7 mouse cellular contexts compared by ENCODE assay signal in genomic region chr7:141167901-141168517, GRCm38 (mm10). TPM values are rescaled to one million over a fixed set of nuclear protein-coding genes. Genes with fewer than 3 reads are reported as not detected.
DNase-seq lines count a peak whose midpoint lies in the region; ATAC-seq and TF ChIP-seq lines count a peak whose summit lies in the region.

No protein-coding gene starts in this region.

- no peaks in the 10 kb centered on the region for H3K36me3 ChIP-seq in forebrain, embryonic 11.5 days (ENCODE audit: control insufficient read depth, insufficient read depth, low read length)
- H3K36me3 ChIP-seq in hindbrain, embryonic 14.5 days (replicated peaks; ENCODE audit: control insufficient read depth, insufficient read depth), result peaks cover 12% of the 10 kb centered on the region; the same call in 1 of the 2 replicates
- peaks cover 8% of the 10 kb centered on the region for H3K36me3 ChIP-seq in liver, embryonic 14.5 days (replicated peaks; ENCODE audit: control insufficient read depth, insufficient read depth, low read depth)
- H3K36me3 ChIP-seq in neural tube, embryonic 11.5 days (ENCODE audit: control insufficient read depth, insufficient read depth, low read length), result no peaks in the 10 kb centered on the region; the same call in 1 of the 2 replicates

- peak; percentile 53 for DNase-seq in ES-CJ7 (ENCODE audit: low read depth, low spot score)
- DNase-seq in adrenal gland, adult (ENCODE audit: inconsistent age in 2 of 2, low spot score in 1 of 2), result peak; percentile 86 to 93
- no peak for DNase-seq in forebrain, embryonic 11.5 days (ENCODE audit: low spot score)
- no peak for DNase-seq in hindbrain, embryonic 14.5 days (ENCODE audit: low spot score)
- peak in 2 of 3 experiments; percentile 41 to 54 for DNase-seq in liver, embryonic 14.5 days (ENCODE audit: low read depth in 3 of 3, low spot score in 3 of 3)
- DNase-seq in neural tube, embryonic 11.5 days (ENCODE audit: low spot score), result no peak
- DNase-seq in layer of hippocampus, adult 11-12 months (ENCODE audit: low spot score), result no peak

- peak overlapping the region; percentile 69 for H3K9ac ChIP-seq in forebrain, embryonic 11.5 days (ENCODE audit: low read length)
- H3K9ac ChIP-seq in hindbrain, embryonic 14.5 days, result peak overlapping the region; percentile 41
- peak overlapping the region; percentile 69 for H3K9ac ChIP-seq in liver, embryonic 14.5 days (replicated peaks)
- H3K9ac ChIP-seq in neural tube, embryonic 11.5 days (ENCODE audit: low read length), result peak overlapping the region; percentile 59

- no peaks in the 10 kb centered on the region for H3K9me3 ChIP-seq in forebrain, embryonic 11.5 days (ENCODE audit: control insufficient read depth, low read length)
- H3K9me3 ChIP-seq in hindbrain, embryonic 14.5 days (ENCODE audit: control insufficient read depth, low read length), result no peaks in the 10 kb centered on the region
- no peaks in the 10 kb centered on the region for H3K9me3 ChIP-seq in liver, embryonic 14.5 days (ENCODE audit: control insufficient read depth, low read length)
- H3K9me3 ChIP-seq in neural tube, embryonic 11.5 days (ENCODE audit: control insufficient read depth, low read length), result no peaks in the 10 kb centered on the region

- peak overlapping the region; percentile 63 for H3K4me2 ChIP-seq in forebrain, embryonic 11.5 days (ENCODE audit: low read depth, low read length, severe bottlenecking)
- peak overlapping the region; percentile 42 for H3K4me2 ChIP-seq in hindbrain, embryonic 14.5 days (replicated peaks)
- H3K4me2 ChIP-seq in liver, embryonic 14.5 days (ENCODE audit: low read depth), result peak overlapping the region; percentile 82
- H3K4me2 ChIP-seq in neural tube, embryonic 11.5 days (ENCODE audit: low read depth), result peak overlapping the region; percentile 47

- ATAC-seq in forebrain, embryonic 11.5 days (replicated peaks; ENCODE audit: low FRiP score), result no peak
- ATAC-seq in hindbrain, embryonic 14.5 days (ENCODE audit: low FRiP score), result no peak
- ATAC-seq in liver, embryonic 14.5 days (ENCODE audit: insufficient read depth), result peak; percentile 14; the same call in 1 of the 2 replicates
- ATAC-seq in neural tube, embryonic 11.5 days (ENCODE audit: insufficient read depth, low FRiP score, low TSS enrichment), result no peak

- no peaks in the 10 kb centered on the region for H3K27me3 ChIP-seq in forebrain, embryonic 11.5 days (ENCODE audit: control insufficient read depth, insufficient read depth, low read length)
- H3K27me3 ChIP-seq in hindbrain, embryonic 14.5 days (ENCODE audit: control insufficient read depth, insufficient read depth, low read length), result no peaks in the 10 kb centered on the region
- H3K27me3 ChIP-seq in liver, embryonic 14.5 days (ENCODE audit: control insufficient read depth, insufficient read depth, low read length), result no peaks in the 10 kb centered on the region
- no peaks in the 10 kb centered on the region for H3K27me3 ChIP-seq in neural tube, embryonic 11.5 days (ENCODE audit: control insufficient read depth, insufficient read depth, low read length)

- H3K4me3 ChIP-seq in forebrain, embryonic 11.5 days (ENCODE audit: low read depth, low read length), result peak overlapping the region; percentile 33
- peak overlapping the region; percentile 19 for H3K4me3 ChIP-seq in hindbrain, embryonic 14.5 days (replicated peaks; ENCODE audit: low read length)
- peak overlapping the region; percentile 67 to 73 for H3K4me3 ChIP-seq in liver, embryonic 14.5 days (ENCODE audit: insufficient read depth in 1 of 2, low read depth in 2 of 2, low read length in 2 of 2)
- H3K4me3 ChIP-seq in neural tube, embryonic 11.5 days (ENCODE audit: low read depth, low read length), result peak overlapping the region; percentile 26

- peaks cover 16% of the 10 kb centered on the region; the same call in 1 of the 2 replicates for H3K4me1 ChIP-seq in forebrain, embryonic 11.5 days (replicated peaks; ENCODE audit: control insufficient read depth, insufficient read depth, low read length)
- H3K4me1 ChIP-seq in hindbrain, embryonic 14.5 days (replicated peaks; ENCODE audit: control insufficient read depth, insufficient read depth, low read length), result peaks cover 9% of the 10 kb centered on the region
- H3K4me1 ChIP-seq in liver, embryonic 14.5 days (replicated peaks; ENCODE audit: control insufficient read depth in 2 of 2, insufficient read depth in 2 of 2, low read length in 1 of 2), result peaks cover 37 to 42% of the 10 kb centered on the region in 2 experiments
- peaks cover 14% of the 10 kb centered on the region for H3K4me1 ChIP-seq in neural tube, embryonic 11.5 days (ENCODE audit: control insufficient read depth, insufficient read depth, low read length)

- no peak for TF ChIP-seq CTCF in liver, embryonic 14.5 days (IDR thresholded peaks at IDR 0.05; ENCODE audit: low read depth)

- no peak overlapping the region for H3K27ac ChIP-seq in forebrain, embryonic 11.5 days (ENCODE audit: low read depth, low read length)
- no peak overlapping the region for H3K27ac ChIP-seq in hindbrain, embryonic 14.5 days
- H3K27ac ChIP-seq in liver, embryonic 14.5 days, result peak overlapping the region; percentile 70
- no peak overlapping the region for H3K27ac ChIP-seq in neural tube, embryonic 11.5 days (ENCODE audit: low read depth, low read length)

- no peak for TF ChIP-seq EP300 in liver, embryonic 14.5 days (IDR thresholded peaks at IDR 0.05; ENCODE audit: low read depth)

- WGBS in forebrain, embryonic 11.5 days, result 24% methylated on average over 7 of the region's 7 CpGs
- WGBS in hindbrain, embryonic 14.5 days, result 28% methylated on average over 7 of the region's 7 CpGs
- 9% methylated on average over 7 of the region's 7 CpGs for WGBS in liver, embryonic 14.5 days (ENCODE audit: insufficient replicate concordance)
- WGBS in neural tube, embryonic 11.5 days, result 23% methylated on average over 7 of the region's 7 CpGs

RNA-seq across cellular contexts. Expression of gene Rnh1, which starts 4.6 kb away (rescaled TPM):
- 56.7 and 65.2 TPM in 2 replicates for polyA plus RNA-seq in forebrain, embryonic 11.5 days (2014; fragmentation: Nextera tagmentation; extraction: Ambion mirVana)
- 53.5 and 56.1 TPM in 2 replicates for polyA plus RNA-seq in hindbrain, embryonic 14.5 days (2014; fragmentation: Nextera tagmentation; extraction: Ambion mirVana)
- 26.5 and 29.1 TPM in 2 replicates for polyA plus RNA-seq in liver, embryonic 14.5 days (2012; rRNA removed)
- polyA plus RNA-seq in liver, embryonic 14.5 days (2014; fragmentation: Nextera tagmentation; extraction: Ambion mirVana), result 54.6 and 59.7 TPM in 2 replicates
- polyA plus RNA-seq in neural tube, embryonic 11.5 days (2014; fragmentation: Nextera tagmentation; extraction: Ambion mirVana), result 69.5 and 69.7 TPM in 2 replicates

RNA-seq across cellular contexts. Expression of gene Hras, which starts 25.8 kb away (rescaled TPM):
- polyA plus RNA-seq in forebrain, embryonic 11.5 days (2014; fragmentation: Nextera tagmentation; extraction: Ambion mirVana), result 87.5 and 116 TPM in 2 replicates
- polyA plus RNA-seq in hindbrain, embryonic 14.5 days (2014; fragmentation: Nextera tagmentation; extraction: Ambion mirVana), result 168 and 187 TPM in 2 replicates
- 50.8 and 66.8 TPM in 2 replicates for polyA plus RNA-seq in liver, embryonic 14.5 days (2012; rRNA removed)
- 84.4 and 102 TPM in 2 replicates for polyA plus RNA-seq in liver, embryonic 14.5 days (2014; fragmentation: Nextera tagmentation; extraction: Ambion mirVana)
- polyA plus RNA-seq in neural tube, embryonic 11.5 days (2014; fragmentation: Nextera tagmentation; extraction: Ambion mirVana), result 111 and 122 TPM in 2 replicates

RNA-seq across cellular contexts. Expression of gene Lrrc56, which starts 25.9 kb away (rescaled TPM):
- polyA plus RNA-seq in forebrain, embryonic 11.5 days (2014; fragmentation: Nextera tagmentation; extraction: Ambion mirVana), result 14.0 and 16.1 TPM in 2 replicates
- 6.6 and 7.6 TPM in 2 replicates for polyA plus RNA-seq in hindbrain, embryonic 14.5 days (2014; fragmentation: Nextera tagmentation; extraction: Ambion mirVana)
- polyA plus RNA-seq in liver, embryonic 14.5 days (2012; rRNA removed), result 15.3 and 20.3 TPM in 2 replicates
- polyA plus RNA-seq in liver, embryonic 14.5 days (2014; fragmentation: Nextera tagmentation; extraction: Ambion mirVana), result 10.4 and 10.9 TPM in 2 replicates
- polyA plus RNA-seq in neural tube, embryonic 11.5 days (2014; fragmentation: Nextera tagmentation; extraction: Ambion mirVana), result 9.1 and 9.5 TPM in 2 replicates

RNA-seq across cellular contexts. Expression of gene Ptdss2, which starts 45.8 kb away (rescaled TPM):
- polyA plus RNA-seq in forebrain, embryonic 11.5 days (2014; fragmentation: Nextera tagmentation; extraction: Ambion mirVana), result 70.9 and 75.3 TPM in 2 replicates
- 86.1 and 92.0 TPM in 2 replicates for polyA plus RNA-seq in hindbrain, embryonic 14.5 days (2014; fragmentation: Nextera tagmentation; extraction: Ambion mirVana)
- 72.2 and 72.8 TPM in 2 replicates for polyA plus RNA-seq in liver, embryonic 14.5 days (2012; rRNA removed)
- 111 and 130 TPM in 2 replicates for polyA plus RNA-seq in liver, embryonic 14.5 days (2014; fragmentation: Nextera tagmentation; extraction: Ambion mirVana)
- 69.0 and 69.5 TPM in 2 replicates for polyA plus RNA-seq in neural tube, embryonic 11.5 days (2014; fragmentation: Nextera tagmentation; extraction: Ambion mirVana)

RNA-seq across cellular contexts. Expression of gene Lmntd2, which starts 45.9 kb away (rescaled TPM):
- polyA plus RNA-seq in forebrain, embryonic 11.5 days (2014; fragmentation: Nextera tagmentation; extraction: Ambion mirVana), result 3.3 TPM in 2 replicates
- 0.20 and 0.66 TPM in 2 replicates for polyA plus RNA-seq in hindbrain, embryonic 14.5 days (2014; fragmentation: Nextera tagmentation; extraction: Ambion mirVana)
- polyA plus RNA-seq in liver, embryonic 14.5 days (2012; rRNA removed), result 2.0 and 2.3 TPM in 2 replicates
- polyA plus RNA-seq in liver, embryonic 14.5 days (2014; fragmentation: Nextera tagmentation; extraction: Ambion mirVana), result 0.25 and 0.66 TPM in 2 replicates
- 1.9 and 2.0 TPM in 2 replicates for polyA plus RNA-seq in neural tube, embryonic 11.5 days (2014; fragmentation: Nextera tagmentation; extraction: Ambion mirVana)

Comparison
In these comparisons a context has a peak if more than half of its experiments do, and no peak if none do; other contexts are left out.
1. DNase-seq: peak in ES-CJ7 (single experiment), adrenal gland, adult (2 of 2) and liver, embryonic 14.5 days (2 of 3); none in forebrain, embryonic 11.5 days (single experiment), hindbrain, embryonic 14.5 days (single experiment), neural tube, embryonic 11.5 days (single experiment) and layer of hippocampus, adult 11-12 months (single experiment).
2. H3K4me3 ChIP-seq: peak in every context shown above with its lines; median percentile 70 in liver, embryonic 14.5 days; 33 in forebrain, embryonic 11.5 days; 26 in neural tube, embryonic 11.5 days; 19 in hindbrain, embryonic 14.5 days.
3. Peak in every context shown above with its lines, with median percentiles within 50 percentile points of each other: H3K4me2 ChIP-seq and H3K9ac ChIP-seq.